Mouse (Mus musculus): ENCODE results near the gene Hdac9.

DNA sequence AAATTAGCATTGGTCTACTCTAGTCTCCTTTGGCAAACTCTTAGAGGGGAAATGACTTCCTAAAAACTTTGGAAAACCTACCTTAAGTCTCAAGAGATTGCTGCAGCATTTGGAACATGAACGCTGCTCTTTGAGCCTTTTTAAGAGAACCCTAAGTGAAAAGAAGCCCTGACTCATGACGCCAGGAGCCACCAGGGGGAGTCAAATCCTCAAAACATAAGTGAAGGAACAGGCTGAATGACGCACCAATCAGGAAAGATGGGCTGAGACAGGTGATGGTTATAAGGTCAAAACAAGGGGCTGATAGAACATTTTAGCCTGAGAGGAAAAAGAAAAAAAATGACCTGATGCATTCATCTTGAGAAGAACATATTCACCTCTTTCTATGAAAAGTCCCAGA, 252.1 kb downstream of the Hdac9 start:
- TF ChIP-seq CTCF (IDR thresholded peaks at IDR 0.05; ENCODE audit: low read depth): peak; percentile 89
- no peak for TF ChIP-seq EP300 (optimal IDR thresholded peaks at IDR 0.05)

All from stomach, postnatal 0 days (tissue).